Mouse (Mus musculus) midbrain, embryonic 11.5 days (tissue): ENCODE measurements around the gene Hlcs. TPM values are rescaled to one million over a fixed set of nuclear protein-coding genes. Genes with fewer than 3 reads are reported as not detected.

Source experiments
- ATAC-seq: fragments of 200-750 bp; cut with Nextera tagmentation; 2 replicates; pipeline ENCODE4 v1.8.0; 2017; ENCODE audit warnings: moderate TSS enrichment, moderate library complexity; ENCODE audit not compliant: low FRiP score
- DNase-seq: peaks from one replicate; pipeline ENCODE4 v3.0.0; 2015; ENCODE audit warnings: low spot score; ENCODE audit errors: missing footprints
- H3K27ac ChIP-seq: fragments of 300-500 bp; sonication (generic); 2 replicates; pipeline ENCODE4 v1.5.1; 2014; ENCODE audit warnings: low read depth, low read length
- H3K27me3 ChIP-seq: fragments of 300-500 bp; sonication (generic); 2 replicates; pipeline ENCODE4 v1.6.1; 2014; ENCODE audit warnings: mild to moderate bottlenecking, low read length, moderate library complexity, mixed read lengths; ENCODE audit not compliant: control insufficient read depth, insufficient read depth
- H3K36me3 ChIP-seq: fragments of 300-500 bp; sonication (generic); 2 replicates; pipeline ENCODE4 v1.6.1; 2014; ENCODE audit warnings: mild to moderate bottlenecking, low read length, moderate library complexity, mixed read lengths; ENCODE audit not compliant: control insufficient read depth, insufficient read depth
- H3K4me1 ChIP-seq: fragments of 300-500 bp; sonication (generic); 2 replicates; pipeline ENCODE4 v1.6.1; 2014; ENCODE audit warnings: low read length; ENCODE audit not compliant: control insufficient read depth, insufficient read depth
- H3K4me2 ChIP-seq: fragments of 300-500 bp; sonication (generic); 2 replicates; pipeline ENCODE4 v1.6.1; 2014; ENCODE audit warnings: mild to moderate bottlenecking, moderate library complexity
- H3K4me3 ChIP-seq: fragments of 300-500 bp; sonication (generic); 2 replicates; pipeline ENCODE4 v1.5.1; 2014; ENCODE audit warnings: low read depth, low read length
- H3K9ac ChIP-seq: fragments of 300-500 bp; sonication (generic); 2 replicates; pipeline ENCODE4 v1.6.1; 2014; ENCODE audit warnings: low read length
- H3K9me3 ChIP-seq: fragments of 300-500 bp; sonication (generic); 2 replicates; pipeline ENCODE4 v1.6.1; 2016; ENCODE audit warnings: low read length; ENCODE audit not compliant: control insufficient read depth
- WGBS: fragments of 180-500 bp; shearing (Covaris S2); extraction: QIAGEN DNeasy Blood & Tissue Kit; methylation state at CpG from one replicate; pipeline ENCODE4 v1.1.7; 2014; 5-methylcytosine and 5-hydroxymethylcytosine counted together
- polyA plus RNA-seq: library from polyadenylated mRNA; unstranded; fragments of >200 nt; fragmentation: Nextera tagmentation; extraction: Ambion mirVana; gene quantifications from 2 replicates; pipeline ENCODE4 v1.2.1, GENCODE M21; 2014

Hlcs gene
- polyA plus RNA-seq, 1 experiment from 2014 or later, result 8.1 TPM

DNA sequence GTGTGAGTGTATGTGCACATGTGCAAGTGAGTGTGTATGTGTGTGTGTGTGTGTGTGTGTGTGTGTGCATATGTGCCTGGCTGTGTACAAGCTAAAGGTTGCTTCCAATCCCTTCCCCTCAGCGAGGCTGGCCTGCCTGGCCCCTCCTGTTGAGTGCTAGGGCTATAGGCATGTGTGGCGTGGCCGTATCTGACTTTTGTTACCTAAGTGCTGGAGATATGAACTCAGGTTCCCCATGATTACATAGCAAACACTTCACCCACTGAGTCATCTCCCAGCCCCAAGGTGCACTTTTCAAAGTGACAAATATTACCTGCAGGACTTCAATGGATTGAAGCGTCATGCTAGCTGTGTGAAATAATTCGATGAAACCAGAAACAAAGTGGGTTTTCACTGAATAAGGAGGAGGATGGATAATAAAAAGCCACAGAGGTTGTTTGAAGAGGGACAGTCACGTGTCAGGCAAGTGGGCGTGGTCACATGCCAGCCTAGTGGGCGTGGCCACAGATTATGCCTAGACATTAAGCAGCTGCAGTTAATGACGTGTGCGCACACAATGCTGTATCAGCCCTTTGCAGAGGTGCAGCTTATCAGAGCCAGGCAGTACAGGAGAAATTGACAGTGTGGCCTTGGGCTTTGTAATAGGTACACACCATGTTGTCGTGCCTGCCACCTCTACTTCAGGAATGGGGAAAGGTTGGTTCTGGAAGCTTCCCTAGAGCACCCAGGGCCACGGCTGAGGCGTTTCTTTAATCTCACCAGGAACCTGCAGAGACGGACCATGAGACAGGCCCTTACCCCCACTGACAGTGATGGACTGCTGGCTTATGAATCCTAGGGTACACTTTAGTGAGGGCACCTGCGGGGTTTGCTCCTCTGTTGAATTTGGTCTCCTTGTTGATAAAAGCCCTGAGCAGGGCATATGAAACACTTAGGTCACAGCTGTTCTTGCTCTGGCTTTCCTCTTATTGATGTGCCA is 163.0 kb downstream of the Hlcs start:
- Histone ChIP-seq H3K4me1 (peaks cover 16% of the 10 kb centered on the region), H3K9ac (no peak overlapping the region), H3K4me3 (no peak overlapping the region), H3K27ac (no peak overlapping the region), H3K9me3 (no peaks in the 10 kb centered on the region), H3K27me3 (peaks cover 7% of the 10 kb centered on the region), H3K4me2 (no peak overlapping the region), H3K36me3 (no peaks in the 10 kb centered on the region)
- 82% methylated on average over 15 of the region's 15 CpGs for whole genome bisulfite sequencing
- ATAC-seq (no peak), DNase-seq (no peak)

- DNase-seq (no peak), ATAC-seq (peak; percentile 57; the same call in 1 of the 2 replicates)
- no peak overlapping the region for H3K27ac ChIP-seq
These were observed 165.2 kb downstream of the Hlcs start for GRCm38 (mm10) chr16:94148139-94148538.

GRCm38 (mm10) chr16:94143325-94143724 is 170.0 kb downstream of the Hlcs start:
- no peak overlapping the region for H3K9ac ChIP-seq
- no peaks in the 10 kb centered on the region for H3K9me3 ChIP-seq
- WGBS, result 38% methylated on average over 10 of the region's 10 CpGs
- DNase-seq (no peak), ATAC-seq (no peak)
- no peak overlapping the region for H3K4me3 ChIP-seq
- H3K27me3 ChIP-seq, result peaks cover 4% of the 10 kb centered on the region
- no peak overlapping the region for H3K4me2 ChIP-seq
- H3K4me1 ChIP-seq, result peaks cover 12% of the 10 kb centered on the region
- H3K36me3 ChIP-seq, result no peaks in the 10 kb centered on the region
- no peak overlapping the region for H3K27ac ChIP-seq

More at GRCm38 (mm10) chr16:94148139-94148538, 165.2 kb downstream of the Hlcs start:
- Histone ChIP-seq H3K4me3 (no peak overlapping the region), H3K9me3 (no peaks in the 10 kb centered on the region), H3K36me3 (no peaks in the 10 kb centered on the region), H3K4me1 (peaks cover 14% of the 10 kb centered on the region), H3K4me2 (0 out of 2 replicates have a peak overlapping the region, but pooled peaks have one; percentile 8), H3K9ac (no peak overlapping the region), H3K27me3 (peaks cover 11% of the 10 kb centered on the region)
- WGBS, result 23% methylated on average over 11 of the region's 11 CpGs

GRCm38 (mm10) chr16:94140746-94141145 is 172.6 kb downstream of the Hlcs start:
- WGBS, result 78% methylated on average over 10 of the region's 10 CpGs

GRCm38 (mm10) chr16:94134218-94134617 is 179.2 kb downstream of the Hlcs start:
- 86% methylated on average over 10 of the region's 10 CpGs for WGBS
- ATAC-seq, result no peak
- Histone ChIP-seq H3K36me3 (no peaks in the 10 kb centered on the region), H3K27me3 (peaks cover 10% of the 10 kb centered on the region), H3K4me1 (no peaks in the 10 kb centered on the region), H3K9me3 (no peaks in the 10 kb centered on the region), H3K9ac (no peak overlapping the region), H3K4me3 (no peak overlapping the region), H3K4me2 (no peak overlapping the region), H3K27ac (no peak overlapping the region)
- DNase-seq, result no peak

More at GRCm38 (mm10) chr16:94140746-94141145, 172.6 kb downstream of the Hlcs start:
- no peak overlapping the region for H3K9ac ChIP-seq
- peaks cover 4% of the 10 kb centered on the region for H3K27me3 ChIP-seq
- ATAC-seq (no peak), DNase-seq (no peak)
- H3K36me3 ChIP-seq, result no peaks in the 10 kb centered on the region
- peaks cover 8% of the 10 kb centered on the region for H3K4me1 ChIP-seq
- H3K4me3 ChIP-seq, result no peak overlapping the region
- no peaks in the 10 kb centered on the region for H3K9me3 ChIP-seq
- no peak overlapping the region for H3K27ac ChIP-seq
- H3K4me2 ChIP-seq, result no peak overlapping the region

DNA sequence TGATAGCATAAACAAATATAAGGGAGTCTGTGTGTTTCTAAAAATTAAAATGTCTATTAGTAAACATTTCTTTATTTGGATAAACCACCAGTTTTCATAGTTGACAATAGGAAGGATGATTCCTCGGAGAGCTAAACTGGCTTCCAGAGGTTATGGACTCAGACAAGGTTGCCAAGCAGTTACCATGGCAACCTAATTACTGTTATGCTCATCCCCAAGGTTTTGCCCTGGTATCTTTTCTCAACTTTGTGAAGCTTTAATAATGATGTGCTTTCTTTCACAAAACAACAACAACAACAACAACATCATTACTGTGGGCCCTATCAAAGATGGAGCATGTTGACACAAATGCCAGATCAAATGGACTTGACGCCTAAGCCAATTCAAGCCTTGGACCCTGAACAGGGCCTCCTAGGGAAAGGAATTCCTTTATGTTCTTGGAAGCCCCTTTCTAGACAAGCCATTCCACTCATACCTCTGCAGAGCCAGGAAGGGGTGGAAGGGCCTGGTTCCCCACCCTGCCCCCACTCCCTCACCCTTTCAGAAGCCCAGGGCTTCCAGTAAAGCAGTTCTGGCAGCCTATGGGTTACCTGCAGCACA is 185.0 kb downstream of the Hlcs start:
- peak; percentile 45; the same call in 1 of the 2 replicates for ATAC-seq
- Histone ChIP-seq H3K36me3 (no peaks in the 10 kb centered on the region), H3K4me3 (no peak overlapping the region), H3K4me2 (no peak overlapping the region), H3K9ac (no peak overlapping the region), H3K27me3 (peaks cover 54% of the 10 kb centered on the region), H3K4me1 (peaks cover 23% of the 10 kb centered on the region), H3K27ac (no peak overlapping the region), H3K9me3 (no peaks in the 10 kb centered on the region)
- WGBS, result 5% methylated on average over 2 of the region's 2 CpGs
- DNase-seq, result peak; percentile 91

- no peak overlapping the region; the same call in 1 of the 2 replicates for H3K4me2 ChIP-seq
- DNase-seq, result peak; percentile 91
- WGBS, result 16% methylated on average over 9 of the region's 9 CpGs
- H3K9ac ChIP-seq, result no peak overlapping the region
- ATAC-seq, result no peak
- H3K27me3 ChIP-seq, result peaks cover 71% of the 10 kb centered on the region
- no peak overlapping the region for H3K27ac ChIP-seq
- peaks cover 23% of the 10 kb centered on the region for H3K4me1 ChIP-seq
- H3K9me3 ChIP-seq, result no peaks in the 10 kb centered on the region
- H3K36me3 ChIP-seq, result no peaks in the 10 kb centered on the region
- no peak overlapping the region for H3K4me3 ChIP-seq
These were observed 187.2 kb downstream of the Hlcs start for GRCm38 (mm10) chr16:94126200-94126599.

DNA sequence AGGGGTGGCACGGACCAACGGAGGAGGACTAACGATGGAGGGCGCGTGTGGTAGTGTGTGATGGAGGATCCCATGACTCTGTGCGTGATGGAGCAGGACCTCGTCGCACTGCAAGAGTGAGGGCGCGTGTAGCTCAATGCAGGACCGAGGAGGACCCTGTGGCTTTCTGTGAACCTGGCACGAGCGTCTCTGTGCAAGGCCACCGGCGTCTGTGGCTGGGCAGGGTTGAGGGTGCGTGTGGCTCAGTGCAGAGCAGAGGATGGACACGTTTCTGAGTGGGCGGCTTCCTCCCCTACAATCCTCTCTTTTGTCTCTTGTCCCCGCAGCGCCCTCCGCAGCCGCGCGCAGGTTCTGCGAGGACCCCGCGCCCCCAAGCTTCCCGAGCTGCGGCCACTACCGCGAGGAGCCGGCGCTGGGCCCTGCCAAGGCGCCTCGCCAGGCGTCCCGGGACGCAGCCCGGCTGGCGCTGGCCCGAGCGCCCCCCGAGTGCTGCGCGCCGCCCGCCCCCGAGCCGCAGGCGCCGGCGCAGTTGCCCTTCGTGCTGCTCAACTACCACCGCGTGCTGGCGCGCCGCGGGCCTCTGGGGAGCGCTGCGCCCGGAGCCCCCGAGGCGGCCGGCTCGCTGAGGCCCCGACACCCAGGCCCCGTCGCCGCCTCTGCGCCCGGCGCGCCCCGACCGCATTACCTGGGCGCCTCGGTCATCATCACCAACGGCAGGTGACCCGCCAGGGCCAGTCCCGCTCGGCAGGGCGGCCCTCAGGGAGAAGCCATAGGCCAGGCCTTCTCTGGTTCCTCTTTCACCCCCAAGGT is 188.0 kb downstream of the Hlcs start:
- WGBS, result 1% methylated on average over 78 of the region's 83 CpGs
- H3K4me1 ChIP-seq, result peaks cover 23% of the 10 kb centered on the region
- no peaks in the 10 kb centered on the region for H3K36me3 ChIP-seq
- H3K27me3 ChIP-seq, result peaks cover 70% of the 10 kb centered on the region
- peak; percentile 95 for DNase-seq
- no peak overlapping the region for H3K27ac ChIP-seq
- no peaks in the 10 kb centered on the region for H3K9me3 ChIP-seq
- H3K9ac ChIP-seq, result peak overlapping the region; percentile 57
- H3K4me2 ChIP-seq, result peak overlapping the region; percentile 57
- peak overlapping the region; percentile 41 for H3K4me3 ChIP-seq
- peak; percentile 67 for ATAC-seq
